Mouse (Mus musculus) forebrain, embryonic 15.5 days (tissue): ENCODE data around the gene Rreb1. TPM values are rescaled to one million over a fixed set of nuclear protein-coding genes. Genes with fewer than 3 reads are reported as not detected.

Experiments used
- ATAC-seq: fragments of 200-750 bp; cut with Nextera tagmentation; replicated peaks from 2 replicates; pipeline ENCODE4 v1.8.0; 2017; ENCODE audit warnings: mild to moderate bottlenecking, moderate TSS enrichment, moderate library complexity
- H3K27ac ChIP-seq: fragments of 300-500 bp; sonication (generic); replicated peaks from 2 replicates; pipeline ENCODE4 v1.5.1; 2015; ENCODE audit warnings: mild to moderate bottlenecking, inconsistent platforms
- H3K27me3 ChIP-seq: fragments of 300-500 bp; sonication (generic); 2 replicates; pipeline ENCODE4 v1.6.1; 2015; ENCODE audit warnings: inconsistent platforms
- H3K36me3 ChIP-seq: fragments of 300-500 bp; sonication (generic); 2 replicates; pipeline ENCODE4 v1.6.1; 2015; ENCODE audit warnings: mild to moderate bottlenecking, inconsistent platforms
- H3K4me1 ChIP-seq: fragments of 300-500 bp; sonication (generic); 2 replicates; pipeline ENCODE4 v1.6.1; 2015; ENCODE audit warnings: inconsistent platforms
- H3K4me2 ChIP-seq: fragments of 300-500 bp; sonication (generic); replicated peaks from 2 replicates; pipeline ENCODE4 v1.6.1; 2015; ENCODE audit warnings: mild to moderate bottlenecking, inconsistent platforms
- H3K4me3 ChIP-seq: fragments of 300-500 bp; sonication (generic); 2 replicates; pipeline ENCODE4 v1.5.1; 2015; ENCODE audit warnings: mild to moderate bottlenecking, inconsistent platforms
- H3K9ac ChIP-seq: fragments of 300-500 bp; sonication (generic); replicated peaks from 2 replicates; pipeline ENCODE4 v1.6.1; 2015; ENCODE audit warnings: mild to moderate bottlenecking, inconsistent platforms
- H3K9me3 ChIP-seq: fragments of 300-500 bp; sonication (generic); 2 replicates; pipeline ENCODE4 v1.6.1; 2016; ENCODE audit warnings: inconsistent platforms
- WGBS: fragments of 180-500 bp; shearing (Covaris S2); methylation state at CpG from one replicate; pipeline ENCODE4 v1.1.7; 2015; ENCODE audit warnings: mixed read lengths; 5-methylcytosine and 5-hydroxymethylcytosine counted together
- polyA plus RNA-seq: library from polyadenylated mRNA; unstranded; fragments of >200 nt; fragmentation: Nextera tagmentation; extraction: Ambion mirVana; gene quantifications from 2 replicates; pipeline ENCODE4 v1.2.1, GENCODE M21; 2015

Rreb1 gene
- polyA plus RNA-seq, 1 experiment from 2014 or later, result 1.8 TPM

GRCm38 (mm10) chr13:37783676-37784075 is 5.5 kb downstream of the Rreb1 start:
- H3K4me3 ChIP-seq, result no peak overlapping the region
- WGBS, result 89% methylated on average over 6 of the region's 6 CpGs
- H3K4me1 ChIP-seq, result peaks cover 7% of the 10 kb centered on the region
- no peak overlapping the region for H3K4me2 ChIP-seq
- no peak for ATAC-seq
- peaks cover 14% of the 10 kb centered on the region for H3K27me3 ChIP-seq
- H3K27ac ChIP-seq, result no peak overlapping the region
- H3K9ac ChIP-seq, result no peak overlapping the region
- H3K9me3 ChIP-seq, result no peaks in the 10 kb centered on the region
- H3K36me3 ChIP-seq, result no peaks in the 10 kb centered on the region

GRCm38 (mm10) chr13:37784226-37784625 is 6.0 kb downstream of the Rreb1 start:
- H3K36me3 ChIP-seq, result no peaks in the 10 kb centered on the region
- no peak for ATAC-seq
- no peak overlapping the region for H3K4me2 ChIP-seq
- H3K9ac ChIP-seq, result no peak overlapping the region
- H3K27me3 ChIP-seq, result peaks cover 10% of the 10 kb centered on the region
- no peaks in the 10 kb centered on the region for H3K9me3 ChIP-seq
- 91% methylated on average over 7 of the region's 7 CpGs for WGBS
- H3K27ac ChIP-seq, result no peak overlapping the region
- H3K4me1 ChIP-seq, result peaks cover 1% of the 10 kb centered on the region
- no peak overlapping the region for H3K4me3 ChIP-seq

- 90% methylated on average over 11 of the region's 11 CpGs for WGBS
- no peaks in the 10 kb centered on the region for H3K27me3 ChIP-seq
- H3K36me3 ChIP-seq, result no peaks in the 10 kb centered on the region
- H3K27ac ChIP-seq, result no peak overlapping the region
- no peak overlapping the region for H3K4me3 ChIP-seq
- ATAC-seq, result no peak
- H3K9ac ChIP-seq, result no peak overlapping the region
- no peaks in the 10 kb centered on the region for H3K9me3 ChIP-seq
- no peaks in the 10 kb centered on the region for H3K4me1 ChIP-seq
- H3K4me2 ChIP-seq, result no peak overlapping the region
Measured at GRCm38 (mm10) chr13:37792739-37793336, 14.6 kb downstream of the Rreb1 start.

GRCm38 (mm10) chr13:37798811-37799210 is 20.6 kb downstream of the Rreb1 start:
- H3K36me3 ChIP-seq, result no peaks in the 10 kb centered on the region
- no peak overlapping the region for H3K4me2 ChIP-seq
- H3K4me3 ChIP-seq, result no peak overlapping the region
- ATAC-seq, result no peak
- no peaks in the 10 kb centered on the region for H3K27me3 ChIP-seq
- no peaks in the 10 kb centered on the region for H3K9me3 ChIP-seq
- WGBS, result 93% methylated on average over 8 of the region's 8 CpGs
- no peak overlapping the region for H3K9ac ChIP-seq
- no peak overlapping the region for H3K27ac ChIP-seq
- H3K4me1 ChIP-seq, result no peaks in the 10 kb centered on the region

- no peak for ATAC-seq
- no peaks in the 10 kb centered on the region for H3K36me3 ChIP-seq
- no peaks in the 10 kb centered on the region for H3K27me3 ChIP-seq
- no peaks in the 10 kb centered on the region for H3K4me1 ChIP-seq
- no peak overlapping the region for H3K4me2 ChIP-seq
- no peak overlapping the region for H3K4me3 ChIP-seq
- no peak overlapping the region for H3K9ac ChIP-seq
- 87% methylated on average over 9 of the region's 9 CpGs for WGBS
- no peaks in the 10 kb centered on the region for H3K9me3 ChIP-seq
- no peak overlapping the region for H3K27ac ChIP-seq
Measured at GRCm38 (mm10) chr13:37799413-37799812, 21.2 kb downstream of the Rreb1 start.

- Histone ChIP-seq H3K9me3 (no peaks in the 10 kb centered on the region), H3K4me2 (no peak overlapping the region), H3K9ac (no peak overlapping the region), H3K36me3 (no peaks in the 10 kb centered on the region), H3K4me3 (no peak overlapping the region), H3K27ac (no peak overlapping the region), H3K4me1 (no peaks in the 10 kb centered on the region), H3K27me3 (no peaks in the 10 kb centered on the region)
- ATAC-seq, result no peak
- WGBS, result 61% methylated on average over 11 of the region's 11 CpGs
Measured at GRCm38 (mm10) chr13:37801101-37802075, 23.2 kb downstream of the Rreb1 start.

- Histone ChIP-seq H3K36me3 (no peaks in the 10 kb centered on the region), H3K4me2 (no peak overlapping the region), H3K27me3 (no peaks in the 10 kb centered on the region), H3K4me3 (no peak overlapping the region), H3K4me1 (no peaks in the 10 kb centered on the region), H3K9ac (no peak overlapping the region), H3K27ac (no peak overlapping the region), H3K9me3 (no peaks in the 10 kb centered on the region)
- 13% methylated on average over 6 of the region's 6 CpGs for WGBS
- ATAC-seq, result no peak; the same call in 1 of the 2 replicates
Measured at GRCm38 (mm10) chr13:37802246-37803003, 24.2 kb downstream of the Rreb1 start.

- Histone ChIP-seq H3K4me2 (no peak overlapping the region), H3K36me3 (no peaks in the 10 kb centered on the region), H3K27me3 (no peaks in the 10 kb centered on the region), H3K4me3 (no peak overlapping the region), H3K9me3 (no peaks in the 10 kb centered on the region), H3K9ac (no peak overlapping the region), H3K27ac (no peak overlapping the region), H3K4me1 (no peaks in the 10 kb centered on the region)
- ATAC-seq, result no peak
- WGBS, result 86% methylated on average over 5 of the region's 5 CpGs
Measured at GRCm38 (mm10) chr13:37803244-37803643, 25.0 kb downstream of the Rreb1 start.

GRCm38 (mm10) chr13:37804023-37804422 is 25.8 kb downstream of the Rreb1 start:
- no peaks in the 10 kb centered on the region for H3K4me1 ChIP-seq
- H3K4me3 ChIP-seq, result no peak overlapping the region
- WGBS, result 92% methylated on average over 5 of the region's 5 CpGs
- H3K36me3 ChIP-seq, result no peaks in the 10 kb centered on the region
- H3K4me2 ChIP-seq, result no peak overlapping the region
- ATAC-seq, result no peak
- H3K9ac ChIP-seq, result no peak overlapping the region
- no peaks in the 10 kb centered on the region for H3K9me3 ChIP-seq
- H3K27me3 ChIP-seq, result no peaks in the 10 kb centered on the region
- H3K27ac ChIP-seq, result no peak overlapping the region

GRCm38 (mm10) chr13:37815001-37815400 is 36.8 kb downstream of the Rreb1 start:
- H3K36me3 ChIP-seq, result no peaks in the 10 kb centered on the region
- H3K4me3 ChIP-seq, result no peak overlapping the region
- no peak overlapping the region for H3K27ac ChIP-seq
- WGBS, result 72% methylated on average over 9 of the region's 9 CpGs
- no peak overlapping the region for H3K9ac ChIP-seq
- no peaks in the 10 kb centered on the region for H3K9me3 ChIP-seq
- no peaks in the 10 kb centered on the region for H3K27me3 ChIP-seq
- H3K4me2 ChIP-seq, result no peak overlapping the region
- H3K4me1 ChIP-seq, result no peaks in the 10 kb centered on the region
- no peak for ATAC-seq

GRCm38 (mm10) chr13:37816736-37817135 is 38.5 kb downstream of the Rreb1 start:
- no peak overlapping the region for H3K9ac ChIP-seq
- ATAC-seq, result no peak
- WGBS, result 83% methylated on average over 5 of the region's 5 CpGs

GRCm38 (mm10) chr13:37821413-37821812 is 43.2 kb downstream of the Rreb1 start:
- Histone ChIP-seq H3K27ac (no peak overlapping the region), H3K27me3 (peaks cover 24% of the 10 kb centered on the region; the same call in 1 of the 2 replicates), H3K36me3 (no peaks in the 10 kb centered on the region), H3K4me1 (peaks cover 18% of the 10 kb centered on the region), H3K4me3 (no peak overlapping the region), H3K4me2 (no peak overlapping the region), H3K9me3 (no peaks in the 10 kb centered on the region), H3K9ac (no peak overlapping the region)
- no peak for ATAC-seq
- WGBS, result 33% methylated on average over 4 of the region's 4 CpGs

More at GRCm38 (mm10) chr13:37816736-37817135, 38.5 kb downstream of the Rreb1 start:
- no peaks in the 10 kb centered on the region for H3K27me3 ChIP-seq
- H3K27ac ChIP-seq, result no peak overlapping the region
- no peaks in the 10 kb centered on the region for H3K36me3 ChIP-seq
- H3K9me3 ChIP-seq, result no peaks in the 10 kb centered on the region
- H3K4me1 ChIP-seq, result 0 out of 2 replicates have a peak, but pooled peaks cover 3% of the 10 kb centered on the region
- H3K4me2 ChIP-seq, result no peak overlapping the region
- no peak overlapping the region for H3K4me3 ChIP-seq
